In the genomic region with DNA sequence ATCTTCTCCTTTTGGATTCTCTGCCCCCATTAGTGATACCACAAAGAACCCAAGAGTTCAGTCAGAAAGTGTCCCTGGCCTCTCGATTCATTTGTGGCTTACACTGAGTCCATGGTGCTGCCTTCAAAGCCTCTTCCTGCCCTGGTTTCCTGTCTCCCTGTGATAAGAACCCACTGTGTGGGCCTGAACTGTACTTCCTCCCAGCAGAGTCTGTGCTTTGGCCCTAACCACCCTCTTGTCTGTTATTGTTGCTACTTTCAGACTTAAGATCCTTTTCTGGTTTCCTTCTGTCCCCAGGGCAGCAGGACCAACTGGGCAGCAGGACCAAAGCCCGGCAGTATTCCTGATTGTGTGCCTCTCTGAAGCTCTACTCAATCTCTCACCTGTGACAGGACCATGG, we compare ENCODE assay signal across 11 mouse cellular contexts.
DNase-seq lines count a peak whose midpoint lies in the region; ATAC-seq and TF ChIP-seq lines count a peak whose summit lies in the region.
"Had no signal": no experiment of that assay in that cellular context is flagged by ENCODE, and none has a peak within 500 bp of the region (broad histone marks: within the 10 kb centered on the region; RNA-seq: fewer than 3 reads in every experiment).

No protein-coding gene starts in this region.

- 51% methylated on average over 2 of the region's 2 CpGs for WGBS in kidney, postnatal 0 days

- no peak for TF ChIP-seq CTCF in kidney, postnatal 0 days (IDR thresholded peaks at IDR 0.05; ENCODE audit: low read depth)

- H3K4me3 ChIP-seq in kidney, postnatal 0 days (replicated peaks; ENCODE audit: low read depth, low read length): no peak overlapping the region
- H3K4me3 ChIP-seq: midbrain, embryonic 12.5 days had no signal

- no peaks in the 10 kb centered on the region for H3K36me3 ChIP-seq in kidney, postnatal 0 days (ENCODE audit: insufficient read depth, low read length)
- H3K36me3 ChIP-seq: midbrain, embryonic 12.5 days had no signal

- H3K9ac ChIP-seq in kidney, postnatal 0 days (ENCODE audit: low read depth, low read length): no peak overlapping the region
- H3K9ac ChIP-seq: midbrain, embryonic 12.5 days had no signal

- ATAC-seq in kidney, postnatal 0 days (replicated peaks; ENCODE audit: low FRiP score, low read depth): no peak
- ATAC-seq in granulocyte monocyte progenitor cell, adult 5-6 weeks (replicated peaks; ENCODE audit: poor library complexity, severe bottlenecking): peak; percentile 91
- ATAC-seq in megakaryocyte, adult 5-6 weeks (ENCODE audit: poor library complexity, severe bottlenecking): peak; percentile 75
- ATAC-seq: hindbrain, embryonic 16.5 days had no signal

- no peaks in the 10 kb centered on the region for H3K9me3 ChIP-seq in kidney, postnatal 0 days (replicated peaks; ENCODE audit: low read length)
- H3K9me3 ChIP-seq: midbrain, embryonic 12.5 days had no signal

- H3K4me1 ChIP-seq in kidney, postnatal 0 days (replicated peaks; ENCODE audit: insufficient read depth, low read length): no peaks in the 10 kb centered on the region
- H3K4me1 ChIP-seq: midbrain, embryonic 12.5 days had no signal

- H3K27me3 ChIP-seq in kidney, postnatal 0 days (ENCODE audit: insufficient read depth, low read length): no peaks in the 10 kb centered on the region
- H3K27me3 ChIP-seq: midbrain, embryonic 12.5 days had no signal

- peak; percentile 19 for DNase-seq in kidney, postnatal 0 days (ENCODE audit: low spot score)
- no peak for DNase-seq in kidney, postnatal 14 days
- peak; percentile 51 for DNase-seq in thymus, postnatal 4 days
- DNase-seq in gastrocnemius, adult 18-20 months (ENCODE audit: low spot score): no peak
- DNase-seq in retina, postnatal 1 day: no peak
- DNase-seq: kidney, postnatal 36 days; lung, adult 2 months had no signal

- H3K27ac ChIP-seq in kidney, postnatal 0 days: no peak overlapping the region
- H3K27ac ChIP-seq: midbrain, embryonic 12.5 days had no signal

- no peak overlapping the region for H3K4me2 ChIP-seq in kidney, postnatal 0 days (ENCODE audit: low read length)
- H3K4me2 ChIP-seq: midbrain, embryonic 12.5 days had no signal

Comparison
In these comparisons a context has a peak if more than half of its experiments do, and no peak if none do; other contexts are left out.
1. DNase-seq: peak in kidney, postnatal 0 days (single experiment) and thymus, postnatal 4 days (single experiment); none in kidney, postnatal 14 days (single experiment), gastrocnemius, adult 18-20 months (single experiment) and retina, postnatal 1 day (single experiment).